Mouse (Mus musculus): ENCODE results near the gene Msl1. TPM values are rescaled to one million over a fixed set of nuclear protein-coding genes. Genes with fewer than 3 reads are reported as not detected.

The Msl1 gene
- polyA plus RNA-seq, 1 experiment from 2014 or later = 29.2 TPM

GRCm38 (mm10) chr11:98782651-98783235 lies 12.6 kb upstream of the Msl1 start:
- Histone ChIP-seq H3K4me3 (ENCODE audit: low read depth, low read length) (no peak overlapping the region), H3K9ac (ENCODE audit: low read depth, low read length) (no peak overlapping the region; the same call in none of the 2 replicates), H3K36me3 (ENCODE audit: control insufficient read depth, insufficient read depth, low read length) (no peaks in the 10 kb centered on the region), H3K9me3 (replicated peaks; ENCODE audit: control insufficient read depth, low read length, poor library complexity, severe bottlenecking) (no peaks in the 10 kb centered on the region), H3K4me1 (ENCODE audit: control insufficient read depth, insufficient read depth, low read length) (peaks cover 25% of the 10 kb centered on the region), H3K27ac (ENCODE audit: low read length) (peak overlapping the region; percentile 31), H3K27me3 (ENCODE audit: control insufficient read depth, insufficient read depth, low read depth, low read length) (no peaks in the 10 kb centered on the region), H3K4me2 (ENCODE audit: low read length) (peak overlapping the region; percentile 36)
- WGBS = 3% methylated on average over 17 of the region's 17 CpGs
- no peak for ATAC-seq

DNA sequence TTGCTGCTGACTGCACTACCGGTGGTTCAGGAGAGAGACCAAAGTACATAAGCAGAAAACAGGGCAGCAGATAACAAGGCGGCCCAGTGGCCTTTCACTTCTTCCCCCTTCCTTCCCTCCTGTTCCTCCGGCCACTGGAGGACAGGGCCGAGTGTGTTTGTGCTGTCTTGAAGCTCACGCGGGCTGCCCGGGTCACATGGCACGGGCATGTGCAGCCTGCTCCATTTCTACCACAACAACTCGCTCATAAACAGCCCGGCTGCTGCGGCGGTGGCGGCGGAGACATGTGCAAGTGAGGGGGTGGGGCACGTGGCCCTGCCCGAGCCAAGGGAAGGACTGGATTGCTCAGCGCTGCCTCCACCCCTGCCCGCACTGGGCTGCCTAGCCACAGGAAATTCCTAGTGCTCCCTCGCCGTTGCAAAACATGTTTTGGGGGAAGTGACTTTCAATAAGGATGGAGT lies 12.1 kb upstream of the Msl1 start:
- Histone ChIP-seq H3K4me3 (ENCODE audit: low read depth, low read length) (no peak overlapping the region), H3K4me1 (ENCODE audit: control insufficient read depth, insufficient read depth, low read length) (peaks cover 25% of the 10 kb centered on the region), H3K4me2 (ENCODE audit: low read length) (peak overlapping the region; percentile 36), H3K27me3 (ENCODE audit: control insufficient read depth, insufficient read depth, low read depth, low read length) (no peaks in the 10 kb centered on the region), H3K9ac (ENCODE audit: low read depth, low read length) (no peak overlapping the region; the same call in 1 of the 2 replicates), H3K27ac (ENCODE audit: low read length) (peak overlapping the region; percentile 31), H3K36me3 (ENCODE audit: control insufficient read depth, insufficient read depth, low read length) (no peaks in the 10 kb centered on the region), H3K9me3 (replicated peaks; ENCODE audit: control insufficient read depth, low read length, poor library complexity, severe bottlenecking) (no peaks in the 10 kb centered on the region)
- ATAC-seq = peak; percentile 33; the same call in 1 of the 2 replicates
- WGBS = under 1% methylated on average over 20 of the region's 20 CpGs

GRCm38 (mm10) chr11:98784139-98784538 lies 11.2 kb upstream of the Msl1 start:
- peak overlapping the region; percentile 31; the same call in 1 of the 2 replicates for H3K27ac ChIP-seq (ENCODE audit: low read length)
- no peak for ATAC-seq

DNA sequence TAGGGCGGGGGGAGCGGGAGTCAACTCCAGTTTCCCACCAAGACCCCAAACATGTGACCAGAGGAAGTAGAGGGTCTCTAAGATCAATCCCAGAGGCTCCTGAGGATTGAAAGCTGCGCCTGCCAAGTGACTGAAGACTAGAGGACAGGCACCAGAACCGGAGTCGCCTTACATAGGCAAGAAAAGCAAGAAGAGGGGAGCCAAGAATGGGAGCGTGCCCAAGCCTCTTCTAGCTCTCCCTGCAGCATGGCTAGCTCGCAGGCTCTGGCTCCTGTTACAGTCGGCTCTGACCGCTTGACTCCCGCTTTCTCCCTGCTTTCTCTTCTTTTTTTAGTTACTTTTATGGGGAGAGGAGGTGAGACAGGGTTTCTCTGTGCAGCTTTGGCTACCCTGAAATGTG lies 10.1 kb upstream of the Msl1 start:
- Histone ChIP-seq H3K4me1 (ENCODE audit: control insufficient read depth, insufficient read depth, low read length) (peaks cover 27% of the 10 kb centered on the region), H3K4me3 (ENCODE audit: low read depth, low read length) (no peak overlapping the region), H3K27me3 (ENCODE audit: control insufficient read depth, insufficient read depth, low read depth, low read length) (no peaks in the 10 kb centered on the region), H3K9ac (ENCODE audit: low read depth, low read length) (no peak overlapping the region), H3K9me3 (replicated peaks; ENCODE audit: control insufficient read depth, low read length, poor library complexity, severe bottlenecking) (no peaks in the 10 kb centered on the region), H3K4me2 (ENCODE audit: low read length) (no peak overlapping the region), H3K27ac (ENCODE audit: low read length) (peak overlapping the region; percentile 65; the same call in 1 of the 2 replicates), H3K36me3 (ENCODE audit: control insufficient read depth, insufficient read depth, low read length) (no peaks in the 10 kb centered on the region)
- no peak for ATAC-seq
- WGBS = 64% methylated on average over 10 of the region's 10 CpGs

More at GRCm38 (mm10) chr11:98784139-98784538, 11.2 kb upstream of the Msl1 start:
- no peak overlapping the region for H3K4me2 ChIP-seq (ENCODE audit: low read length)
- H3K4me3 ChIP-seq (ENCODE audit: low read depth, low read length) = no peak overlapping the region
- peaks cover 27% of the 10 kb centered on the region for H3K4me1 ChIP-seq (ENCODE audit: control insufficient read depth, insufficient read depth, low read length)
- no peaks in the 10 kb centered on the region for H3K36me3 ChIP-seq (ENCODE audit: control insufficient read depth, insufficient read depth, low read length)
- H3K9ac ChIP-seq (ENCODE audit: low read depth, low read length) = no peak overlapping the region
- no peaks in the 10 kb centered on the region for H3K27me3 ChIP-seq (ENCODE audit: control insufficient read depth, insufficient read depth, low read depth, low read length)
- H3K9me3 ChIP-seq (replicated peaks; ENCODE audit: control insufficient read depth, low read length, poor library complexity, severe bottlenecking) = no peaks in the 10 kb centered on the region
- 82% methylated on average over 4 of the region's 4 CpGs for WGBS

DNA sequence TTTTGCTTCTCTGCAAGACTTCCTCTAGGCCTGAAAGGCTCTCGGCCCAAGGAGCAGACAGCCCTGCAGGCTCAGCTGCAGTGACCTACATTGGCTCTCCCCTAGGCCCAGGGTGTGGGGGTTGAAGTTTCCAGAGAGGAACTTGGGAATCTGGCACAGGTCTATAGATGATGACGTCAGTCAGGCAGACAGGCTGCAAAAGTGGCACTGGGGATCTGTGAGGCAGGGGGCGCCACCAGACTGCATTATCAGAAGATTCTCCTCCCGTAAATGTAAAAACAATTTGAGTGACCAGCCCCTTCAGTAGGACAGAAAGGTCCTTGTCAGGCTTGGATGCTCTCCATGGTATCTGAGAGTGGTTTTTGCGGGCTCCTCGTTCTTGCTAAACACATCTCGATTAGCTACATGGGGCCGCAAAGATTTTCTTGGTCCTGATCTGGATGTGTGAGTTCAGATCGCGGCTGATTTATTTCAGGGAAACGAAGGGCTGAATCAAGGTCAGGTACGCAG lies 9.5 kb upstream of the Msl1 start:
- Histone ChIP-seq H3K9ac (ENCODE audit: low read depth, low read length) (peak overlapping the region; percentile 23), H3K4me2 (ENCODE audit: low read length) (peak overlapping the region; percentile 32), H3K4me3 (ENCODE audit: low read depth, low read length) (no peak overlapping the region), H3K4me1 (ENCODE audit: control insufficient read depth, insufficient read depth, low read length) (peaks cover 27% of the 10 kb centered on the region), H3K27me3 (ENCODE audit: control insufficient read depth, insufficient read depth, low read depth, low read length) (no peaks in the 10 kb centered on the region), H3K36me3 (ENCODE audit: control insufficient read depth, insufficient read depth, low read length) (no peaks in the 10 kb centered on the region), H3K9me3 (replicated peaks; ENCODE audit: control insufficient read depth, low read length, poor library complexity, severe bottlenecking) (no peaks in the 10 kb centered on the region), H3K27ac (ENCODE audit: low read length) (peak overlapping the region; percentile 65)
- WGBS = 4% methylated on average over 12 of the region's 12 CpGs
- no peak for ATAC-seq

GRCm38 (mm10) chr11:98786359-98787214 lies 8.7 kb upstream of the Msl1 start:
- peak overlapping the region; percentile 65 for H3K27ac ChIP-seq (ENCODE audit: low read length)
- H3K4me3 ChIP-seq (ENCODE audit: low read depth, low read length) = no peak overlapping the region
- H3K9me3 ChIP-seq (replicated peaks; ENCODE audit: control insufficient read depth, low read length, poor library complexity, severe bottlenecking) = no peaks in the 10 kb centered on the region
- peak overlapping the region; percentile 32 for H3K4me2 ChIP-seq (ENCODE audit: low read length)
- peak; percentile 25 for ATAC-seq
- no peaks in the 10 kb centered on the region for H3K36me3 ChIP-seq (ENCODE audit: control insufficient read depth, insufficient read depth, low read length)
- H3K9ac ChIP-seq (ENCODE audit: low read depth, low read length) = peak overlapping the region; percentile 23
- WGBS = 1% methylated on average over 13 of the region's 15 CpGs
- H3K4me1 ChIP-seq (ENCODE audit: control insufficient read depth, insufficient read depth, low read length) = peaks cover 27% of the 10 kb centered on the region
- no peaks in the 10 kb centered on the region for H3K27me3 ChIP-seq (ENCODE audit: control insufficient read depth, insufficient read depth, low read depth, low read length)

DNA sequence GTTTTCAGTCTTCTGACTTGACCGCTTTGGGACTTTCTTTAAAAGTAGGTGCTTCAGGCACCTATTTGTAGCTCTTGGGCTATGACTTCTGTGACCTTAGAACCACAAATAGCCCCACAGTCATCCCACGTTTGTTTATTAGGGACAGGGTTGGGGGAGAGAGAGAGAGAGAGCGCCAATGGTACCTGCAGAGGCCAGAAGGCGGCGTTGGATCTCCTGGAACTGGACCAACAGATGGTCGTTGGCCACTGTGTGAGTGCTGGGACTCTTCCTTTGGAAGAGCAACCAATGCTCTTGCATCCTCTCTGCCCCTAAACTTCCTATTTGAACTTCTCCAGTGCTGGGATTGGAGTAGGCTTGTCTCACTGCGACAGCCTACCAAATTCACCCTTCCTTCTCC lies 8.1 kb upstream of the Msl1 start:
- Histone ChIP-seq H3K27me3 (ENCODE audit: control insufficient read depth, insufficient read depth, low read depth, low read length) (no peaks in the 10 kb centered on the region), H3K4me1 (ENCODE audit: control insufficient read depth, insufficient read depth, low read length) (peaks cover 24% of the 10 kb centered on the region), H3K4me2 (ENCODE audit: low read length) (no peak overlapping the region), H3K9me3 (replicated peaks; ENCODE audit: control insufficient read depth, low read length, poor library complexity, severe bottlenecking) (no peaks in the 10 kb centered on the region), H3K36me3 (ENCODE audit: control insufficient read depth, insufficient read depth, low read length) (no peaks in the 10 kb centered on the region), H3K27ac (ENCODE audit: low read length) (0 out of 2 replicates have a peak overlapping the region, but pooled peaks have one; percentile 29), H3K9ac (ENCODE audit: low read depth, low read length) (no peak overlapping the region), H3K4me3 (ENCODE audit: low read depth, low read length) (no peak overlapping the region)
- no peak for ATAC-seq
- 43% methylated on average over 7 of the region's 7 CpGs for WGBS

DNA sequence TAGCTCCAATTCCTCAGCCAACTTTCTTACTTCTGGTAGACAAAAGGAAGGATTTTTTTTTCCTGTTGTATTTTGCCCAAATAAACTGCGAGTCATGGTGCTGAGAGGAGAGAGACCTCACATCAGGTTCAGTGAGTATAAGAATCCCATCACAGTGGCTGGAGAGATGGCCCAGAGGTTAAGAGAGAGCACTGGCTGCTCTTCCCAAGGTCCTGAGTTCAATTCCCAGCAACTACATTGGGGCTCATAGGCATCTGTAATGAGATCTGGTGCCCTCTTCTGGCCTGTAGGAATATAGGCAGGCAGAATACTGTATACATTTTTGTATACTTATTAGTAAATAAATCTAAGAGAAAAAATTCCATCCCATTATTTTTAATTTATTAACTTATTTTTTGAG lies 7.6 kb upstream of the Msl1 start:
- H3K27ac ChIP-seq (ENCODE audit: low read length) = no peak overlapping the region
- peaks cover 19% of the 10 kb centered on the region for H3K4me1 ChIP-seq (ENCODE audit: control insufficient read depth, insufficient read depth, low read length)
- WGBS = 92% methylated on average over 1 of the region's 1 CpGs
- no peaks in the 10 kb centered on the region for H3K9me3 ChIP-seq (replicated peaks; ENCODE audit: control insufficient read depth, low read length, poor library complexity, severe bottlenecking)
- no peak overlapping the region for H3K9ac ChIP-seq (ENCODE audit: low read depth, low read length)
- H3K27me3 ChIP-seq (ENCODE audit: control insufficient read depth, insufficient read depth, low read depth, low read length) = no peaks in the 10 kb centered on the region
- no peaks in the 10 kb centered on the region for H3K36me3 ChIP-seq (ENCODE audit: control insufficient read depth, insufficient read depth, low read length)
- ATAC-seq = no peak
- H3K4me2 ChIP-seq (ENCODE audit: low read length) = no peak overlapping the region
- no peak overlapping the region for H3K4me3 ChIP-seq (ENCODE audit: low read depth, low read length)

GRCm38 (mm10) chr11:98788139-98788538 lies 7.2 kb upstream of the Msl1 start:
- Histone ChIP-seq H3K4me3 (ENCODE audit: low read depth, low read length) (no peak overlapping the region), H3K36me3 (ENCODE audit: control insufficient read depth, insufficient read depth, low read length) (no peaks in the 10 kb centered on the region), H3K27ac (ENCODE audit: low read length) (no peak overlapping the region), H3K9ac (ENCODE audit: low read depth, low read length) (no peak overlapping the region), H3K9me3 (replicated peaks; ENCODE audit: control insufficient read depth, low read length, poor library complexity, severe bottlenecking) (no peaks in the 10 kb centered on the region), H3K27me3 (ENCODE audit: control insufficient read depth, insufficient read depth, low read depth, low read length) (no peaks in the 10 kb centered on the region), H3K4me2 (ENCODE audit: low read length) (no peak overlapping the region), H3K4me1 (ENCODE audit: control insufficient read depth, insufficient read depth, low read length) (peaks cover 18% of the 10 kb centered on the region)
- 89% methylated on average over 5 of the region's 5 CpGs for WGBS
- ATAC-seq = no peak

Data from midbrain, embryonic 16.5 days (tissue).